Mouse (Mus musculus): ENCODE results near the gene Apof.
A peak's percentile ranks its signal among the peaks of the same experiment; 100 is the strongest.
"Not testable (repeated sequence)": the region's sequence is repeated elsewhere in the genome, so short reads cannot be mapped to it uniquely, and the experiment has no call there.

The Apof gene

GRCm38 (mm10) chr10:128258953-128259352, 9.5 kb upstream of the Apof start:
- DNase-seq (ENCODE audit: low spot score in 2 of 2): peak in 1 of 2 experiments; percentile 52

- DNase-seq (ENCODE audit: low spot score in 2 of 2): no peak
Observed at GRCm38 (mm10) chr10:128259946-128260345, 8.5 kb upstream of the Apof start.

GRCm38 (mm10) chr10:128260376-128260775, 8.1 kb upstream of the Apof start:
- not testable (repeated sequence) for DNase-seq (ENCODE audit: low spot score in 2 of 2)

GRCm38 (mm10) chr10:128262300-128262699, 6.2 kb upstream of the Apof start:
- DNase-seq (ENCODE audit: low spot score in 2 of 2): no peak

- no peak for DNase-seq (ENCODE audit: low spot score in 2 of 2)
Observed at GRCm38 (mm10) chr10:128263393-128264310, 4.8 kb upstream of the Apof start.

- no peak for DNase-seq (ENCODE audit: low spot score in 2 of 2)
Observed at GRCm38 (mm10) chr10:128269206-128269910, 887 bp downstream of the Apof start.

- DNase-seq (ENCODE audit: low spot score in 2 of 2): peak; percentile 92 to 98
Observed at GRCm38 (mm10) chr10:128270287-128270841, 1.9 kb downstream of the Apof start, which contains the start of gene Stat2. Gene Stat2 (plus strand): TSS chr10:128270559.

GRCm38 (mm10) chr10:128270866-128271265, 2.4 kb downstream of the Apof start:
- DNase-seq (ENCODE audit: low spot score in 2 of 2): no peak

GRCm38 (mm10) chr10:128271883-128272282, 3.4 kb downstream of the Apof start:
- no peak for DNase-seq (ENCODE audit: low spot score in 2 of 2)

GRCm38 (mm10) chr10:128272819-128273439, 4.5 kb downstream of the Apof start:
- not testable (repeated sequence) for DNase-seq (ENCODE audit: low spot score in 2 of 2)

GRCm38 (mm10) chr10:128275374-128275773, 6.9 kb downstream of the Apof start:
- DNase-seq (ENCODE audit: low spot score in 2 of 2): not testable (repeated sequence)

GRCm38 (mm10) chr10:128278158-128278557, 9.7 kb downstream of the Apof start:
- no peak for DNase-seq (ENCODE audit: low spot score in 2 of 2)

- DNase-seq (ENCODE audit: low spot score in 2 of 2): no peak
Observed at GRCm38 (mm10) chr10:128280943-128281342, 12.5 kb downstream of the Apof start.

- no peak for DNase-seq (ENCODE audit: low spot score in 2 of 2)
Observed at GRCm38 (mm10) chr10:128281682-128282081, 13.2 kb downstream of the Apof start.

- DNase-seq (ENCODE audit: low spot score in 2 of 2): no peak
Observed at GRCm38 (mm10) chr10:128282886-128283450, 14.5 kb downstream of the Apof start.

GRCm38 (mm10) chr10:128283604-128284579, 15.4 kb downstream of the Apof start:
- peak; percentile 67 to 83 for DNase-seq (ENCODE audit: low spot score in 2 of 2)

GRCm38 (mm10) chr10:128290594-128290993, 22.1 kb downstream of the Apof start:
- not testable (repeated sequence) for DNase-seq (ENCODE audit: low spot score in 2 of 2)

GRCm38 (mm10) chr10:128296370-128297090, 28.1 kb downstream of the Apof start:
- DNase-seq (ENCODE audit: low spot score in 2 of 2): no peak

- no peak for DNase-seq (ENCODE audit: low spot score in 2 of 2)
Observed at GRCm38 (mm10) chr10:128297221-128297620, 28.8 kb downstream of the Apof start.

GRCm38 (mm10) chr10:128297622-128298021, 29.2 kb downstream of the Apof start:
- no peak for DNase-seq (ENCODE audit: low spot score in 2 of 2)

Data from spleen, postnatal 10 days (tissue).